Mouse (Mus musculus) intestine, embryonic 15.5 days (tissue): ENCODE data around the gene Igf2r. TPM values are rescaled to one million over a fixed set of nuclear protein-coding genes. Genes with fewer than 3 reads are reported as not detected.

ENCODE experiments used
- ATAC-seq: fragments of 200-750 bp; cut with Nextera tagmentation; 2 replicates; pipeline ENCODE4 v1.8.0; 2017; ENCODE audit warnings: moderate TSS enrichment, moderate library complexity
- H3K27ac ChIP-seq: fragments of 300-500 bp; sonication (generic); 2 replicates; pipeline ENCODE4 v1.5.1; 2015; ENCODE audit warnings: mild to moderate bottlenecking, inconsistent platforms
- H3K27me3 ChIP-seq: fragments of 300-500 bp; sonication (generic); replicated peaks from 2 replicates; pipeline ENCODE4 v1.6.1; 2015; ENCODE audit warnings: inconsistent platforms
- H3K36me3 ChIP-seq: fragments of 300-500 bp; sonication (generic); 2 replicates; pipeline ENCODE4 v1.6.1; 2015; ENCODE audit warnings: inconsistent platforms
- H3K4me1 ChIP-seq: fragments of 300-500 bp; sonication (generic); replicated peaks from 2 replicates; pipeline ENCODE4 v1.6.1; 2015; ENCODE audit warnings: inconsistent platforms
- H3K4me2 ChIP-seq: fragments of 300-500 bp; sonication (generic); replicated peaks from 2 replicates; pipeline ENCODE4 v1.6.1; 2015; ENCODE audit warnings: mild to moderate bottlenecking, inconsistent platforms
- H3K4me3 ChIP-seq: fragments of 300-500 bp; sonication (generic); replicated peaks from 2 replicates; pipeline ENCODE4 v1.5.1; 2015; ENCODE audit warnings: inconsistent platforms
- H3K9ac ChIP-seq: fragments of 300-500 bp; sonication (generic); 2 replicates; pipeline ENCODE4 v1.6.1; 2015; ENCODE audit warnings: inconsistent platforms
- H3K9me3 ChIP-seq: fragments of 300-500 bp; sonication (generic); 2 replicates; pipeline ENCODE4 v1.6.1; 2016; ENCODE audit warnings: inconsistent platforms
- WGBS: fragments of 180-500 bp; shearing (Covaris S2); methylation state at CpG from one replicate; pipeline ENCODE4 v1.1.7; 2015; 5-methylcytosine and 5-hydroxymethylcytosine counted together
- polyA plus RNA-seq: library from polyadenylated mRNA; unstranded; fragments of >200 nt; fragmentation: Nextera tagmentation; extraction: Ambion mirVana; gene quantifications from 2 replicates; pipeline ENCODE4 v1.2.1, GENCODE M21; 2015

The Igf2r gene
- polyA plus RNA-seq, 1 experiment from 2014 or later: 37.5 TPM

GRCm38 (mm10) chr17:12669363-12669679 is 100.1 kb downstream of the Igf2r start:
- Histone ChIP-seq H3K36me3 (no peaks in the 10 kb centered on the region), H3K9ac (no peak overlapping the region), H3K9me3 (no peaks in the 10 kb centered on the region), H3K4me3 (no peak overlapping the region), H3K27me3 (no peaks in the 10 kb centered on the region), H3K27ac (peak overlapping the region; percentile 68; the same call in 1 of the 2 replicates), H3K4me1 (peaks cover 23% of the 10 kb centered on the region; the same call in 1 of the 2 replicates), H3K4me2 (no peak overlapping the region)
- peak; percentile 37; the same call in 1 of the 2 replicates for ATAC-seq

GRCm38 (mm10) chr17:12668478-12669362 is 100.7 kb downstream of the Igf2r start:
- Histone ChIP-seq H3K4me2 (no peak overlapping the region), H3K9ac (no peak overlapping the region), H3K27me3 (no peaks in the 10 kb centered on the region), H3K4me3 (no peak overlapping the region), H3K27ac (no peak overlapping the region), H3K4me1 (peaks cover 23% of the 10 kb centered on the region; the same call in 1 of the 2 replicates), H3K36me3 (no peaks in the 10 kb centered on the region), H3K9me3 (no peaks in the 10 kb centered on the region)
- peak; percentile 32; the same call in 1 of the 2 replicates for ATAC-seq
- WGBS: 19% methylated on average over 7 of the region's 7 CpGs

- Histone ChIP-seq H3K27me3 (no peaks in the 10 kb centered on the region), H3K36me3 (no peaks in the 10 kb centered on the region), H3K9me3 (no peaks in the 10 kb centered on the region), H3K9ac (no peak overlapping the region), H3K27ac (no peak overlapping the region), H3K4me3 (no peak overlapping the region), H3K4me2 (no peak overlapping the region), H3K4me1 (peaks cover 10% of the 10 kb centered on the region; the same call in 1 of the 2 replicates)
- no peak for ATAC-seq
- WGBS: 70% methylated on average over 8 of the region's 8 CpGs
Measured at GRCm38 (mm10) chr17:12664156-12664555, 105.3 kb downstream of the Igf2r start.

GRCm38 (mm10) chr17:12660572-12661260 is 108.7 kb downstream of the Igf2r start:
- Histone ChIP-seq H3K4me1 (no peaks in the 10 kb centered on the region), H3K27ac (no peak overlapping the region), H3K9ac (no peak overlapping the region), H3K36me3 (no peaks in the 10 kb centered on the region), H3K27me3 (no peaks in the 10 kb centered on the region), H3K4me2 (no peak overlapping the region), H3K4me3 (no peak overlapping the region), H3K9me3 (no peaks in the 10 kb centered on the region)
- peak; percentile 39; the same call in 1 of the 2 replicates for ATAC-seq
- WGBS: 74% methylated on average over 13 of the region's 13 CpGs

- Histone ChIP-seq H3K4me2 (no peak overlapping the region), H3K4me3 (no peak overlapping the region), H3K9me3 (no peaks in the 10 kb centered on the region), H3K9ac (no peak overlapping the region), H3K36me3 (no peaks in the 10 kb centered on the region), H3K27me3 (no peaks in the 10 kb centered on the region), H3K4me1 (no peaks in the 10 kb centered on the region), H3K27ac (no peak overlapping the region)
- ATAC-seq: no peak
- 77% methylated on average over 10 of the region's 10 CpGs for WGBS
Measured at GRCm38 (mm10) chr17:12659233-12659632, 110.2 kb downstream of the Igf2r start.

- Histone ChIP-seq H3K4me2 (no peak overlapping the region), H3K4me3 (no peak overlapping the region), H3K36me3 (no peaks in the 10 kb centered on the region), H3K4me1 (no peaks in the 10 kb centered on the region), H3K27me3 (no peaks in the 10 kb centered on the region), H3K9me3 (no peaks in the 10 kb centered on the region), H3K27ac (no peak overlapping the region), H3K9ac (no peak overlapping the region)
- ATAC-seq: no peak
- WGBS: 81% methylated on average over 7 of the region's 7 CpGs
Measured at GRCm38 (mm10) chr17:12658784-12659183, 110.7 kb downstream of the Igf2r start.

GRCm38 (mm10) chr17:12655826-12656225 is 113.6 kb downstream of the Igf2r start:
- Histone ChIP-seq H3K27ac (no peak overlapping the region), H3K4me2 (no peak overlapping the region), H3K27me3 (no peaks in the 10 kb centered on the region), H3K4me1 (no peaks in the 10 kb centered on the region), H3K36me3 (no peaks in the 10 kb centered on the region), H3K9ac (no peak overlapping the region), H3K9me3 (no peaks in the 10 kb centered on the region), H3K4me3 (no peak overlapping the region)
- 61% methylated on average over 7 of the region's 7 CpGs for WGBS
- no peak for ATAC-seq

GRCm38 (mm10) chr17:12654061-12654460 is 115.4 kb downstream of the Igf2r start:
- Histone ChIP-seq H3K27me3 (no peaks in the 10 kb centered on the region), H3K9ac (no peak overlapping the region), H3K4me3 (no peak overlapping the region), H3K9me3 (no peaks in the 10 kb centered on the region), H3K27ac (no peak overlapping the region), H3K4me2 (no peak overlapping the region), H3K4me1 (no peaks in the 10 kb centered on the region), H3K36me3 (no peaks in the 10 kb centered on the region)
- WGBS: 84% methylated on average over 3 of the region's 3 CpGs
- ATAC-seq: no peak

GRCm38 (mm10) chr17:12652604-12653003 is 116.9 kb downstream of the Igf2r start:
- Histone ChIP-seq H3K9ac (no peak overlapping the region), H3K4me2 (no peak overlapping the region), H3K36me3 (no peaks in the 10 kb centered on the region), H3K9me3 (no peaks in the 10 kb centered on the region), H3K4me3 (no peak overlapping the region), H3K27me3 (no peaks in the 10 kb centered on the region), H3K4me1 (no peaks in the 10 kb centered on the region), H3K27ac (no peak overlapping the region)
- 90% methylated on average over 11 of the region's 11 CpGs for WGBS
- ATAC-seq: no peak

GRCm38 (mm10) chr17:12645461-12645860 is 124.0 kb downstream of the Igf2r start:
- ATAC-seq: no peak
- Histone ChIP-seq H3K4me2 (no peak overlapping the region), H3K4me1 (no peaks in the 10 kb centered on the region), H3K36me3 (no peaks in the 10 kb centered on the region), H3K9ac (no peak overlapping the region), H3K9me3 (no peaks in the 10 kb centered on the region), H3K27me3 (no peaks in the 10 kb centered on the region), H3K4me3 (no peak overlapping the region), H3K27ac (no peak overlapping the region)
- WGBS: 75% methylated on average over 5 of the region's 5 CpGs

GRCm38 (mm10) chr17:12641087-12641486 is 128.4 kb downstream of the Igf2r start:
- Histone ChIP-seq H3K9ac (no peak overlapping the region), H3K4me1 (no peaks in the 10 kb centered on the region), H3K9me3 (no peaks in the 10 kb centered on the region), H3K36me3 (no peaks in the 10 kb centered on the region), H3K27ac (no peak overlapping the region), H3K4me3 (no peak overlapping the region), H3K27me3 (no peaks in the 10 kb centered on the region; the same call in 1 of the 2 replicates), H3K4me2 (no peak overlapping the region)
- ATAC-seq: no peak
- 69% methylated on average over 4 of the region's 4 CpGs for WGBS

GRCm38 (mm10) chr17:12639585-12639984 is 129.9 kb downstream of the Igf2r start:
- WGBS: 87% methylated on average over 3 of the region's 3 CpGs
- Histone ChIP-seq H3K4me1 (no peaks in the 10 kb centered on the region), H3K9ac (no peak overlapping the region), H3K27ac (no peak overlapping the region), H3K27me3 (no peaks in the 10 kb centered on the region; the same call in 1 of the 2 replicates), H3K9me3 (no peaks in the 10 kb centered on the region), H3K36me3 (no peaks in the 10 kb centered on the region), H3K4me2 (no peak overlapping the region), H3K4me3 (no peak overlapping the region)
- ATAC-seq: no peak
